Mouse (Mus musculus) stomach, embryonic 16.5 days (tissue): ENCODE measurements around the gene Cnksr1. TPM values are rescaled to one million over a fixed set of nuclear protein-coding genes. Genes with fewer than 3 reads are reported as not detected.

Source experiments
- ATAC-seq: fragments of 200-750 bp; cut with Nextera tagmentation; 2 replicates; pipeline ENCODE4 v1.8.0; 2017; ENCODE audit warnings: moderate number of reproducible peaks, moderate TSS enrichment; ENCODE audit not compliant: insufficient read depth, low FRiP score
- H3K27ac ChIP-seq: fragments of 300-500 bp; sonication (generic); 2 replicates; pipeline ENCODE4 v1.5.1; 2014; ENCODE audit warnings: low read length
- H3K27me3 ChIP-seq: fragments of 300-500 bp; sonication (generic); 2 replicates; pipeline ENCODE4 v1.6.1; 2014; ENCODE audit warnings: low read length, control low read depth, mixed read lengths; ENCODE audit not compliant: control insufficient read depth, insufficient read depth
- H3K36me3 ChIP-seq: fragments of 300-500 bp; sonication (generic); 2 replicates; pipeline ENCODE4 v1.6.1; 2014; ENCODE audit warnings: low read length; ENCODE audit not compliant: control insufficient read depth, insufficient read depth
- H3K4me1 ChIP-seq: fragments of 300-500 bp; sonication (generic); 2 replicates; pipeline ENCODE4 v1.6.1; 2014; ENCODE audit warnings: low read length, control low read depth, mixed read lengths; ENCODE audit not compliant: control insufficient read depth, insufficient read depth
- H3K4me2 ChIP-seq: fragments of 300-500 bp; sonication (generic); 2 replicates; pipeline ENCODE4 v1.6.1; 2014; ENCODE audit warnings: low read depth, low read length, mixed read lengths
- H3K4me3 ChIP-seq: fragments of 300-500 bp; sonication (generic); replicated peaks from 2 replicates; pipeline ENCODE4 v1.5.1; 2014; ENCODE audit warnings: mild to moderate bottlenecking, low read length
- H3K9ac ChIP-seq: fragments of 300-500 bp; sonication (generic); 2 replicates; pipeline ENCODE4 v1.6.1; 2014; ENCODE audit warnings: low read length
- H3K9me3 ChIP-seq: fragments of 300-500 bp; sonication (generic); replicated peaks from 2 replicates; pipeline ENCODE4 v1.6.1; 2016; ENCODE audit warnings: low read length, control low read depth; ENCODE audit not compliant: control insufficient read depth
- WGBS: fragments of 180-500 bp; shearing (Covaris S2); extraction: QIAGEN DNeasy Blood & Tissue Kit; methylation state at CpG from one replicate; pipeline ENCODE4 v1.1.7; 2014; 5-methylcytosine and 5-hydroxymethylcytosine counted together
- polyA plus RNA-seq: library from polyadenylated mRNA; unstranded; fragments of >200 nt; fragmentation: Nextera tagmentation; extraction: Ambion mirVana; gene quantifications from 2 replicates; pipeline ENCODE4 v1.2.1, GENCODE M21; 2015

The Cnksr1 gene
- polyA plus RNA-seq, 1 experiment from 2014 or later = 10.7 TPM

DNA sequence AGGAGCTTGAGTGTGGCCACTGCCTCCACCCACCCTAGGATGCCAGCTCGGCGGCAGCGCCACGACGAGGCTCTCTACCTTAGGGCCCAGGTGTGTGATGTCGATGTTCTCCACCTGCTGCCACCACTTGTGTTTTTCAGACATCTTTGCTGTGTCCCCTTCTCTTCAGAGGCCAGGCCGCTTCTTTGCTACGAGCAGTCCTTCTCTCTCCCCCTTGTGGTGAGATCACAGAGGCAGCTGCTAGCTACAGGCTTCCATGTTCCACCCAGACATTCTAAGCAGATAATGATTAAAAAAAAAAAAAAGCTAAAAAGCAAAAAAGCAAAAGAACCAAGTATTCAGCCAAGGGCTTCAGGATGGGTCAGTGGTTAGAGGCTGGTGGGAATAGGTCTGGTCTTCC, 11.0 kb downstream of the Cnksr1 start, which contains the start of gene Catsper4:
Gene Catsper4, minus strand, starts transcription at position 190 of the 400 bp plus-strand sequence.
- Histone ChIP-seq H3K4me3 (no peak within 1 kb of the TSS), H3K27ac (no peak within 1 kb of the TSS), H3K36me3 (no peaks in the 10 kb centered on the region), H3K9me3 (no peaks in the 10 kb centered on the region), H3K27me3 (no peaks in the 10 kb centered on the region), H3K9ac (no peak within 1 kb of the TSS), H3K4me2 (no peak within 1 kb of the TSS), H3K4me1 (peaks cover 4% of the 10 kb centered on the region; the same call in 1 of the 2 replicates)
- 65% methylated on average over 8 of the region's 8 CpGs for WGBS
- no peak for ATAC-seq

DNA sequence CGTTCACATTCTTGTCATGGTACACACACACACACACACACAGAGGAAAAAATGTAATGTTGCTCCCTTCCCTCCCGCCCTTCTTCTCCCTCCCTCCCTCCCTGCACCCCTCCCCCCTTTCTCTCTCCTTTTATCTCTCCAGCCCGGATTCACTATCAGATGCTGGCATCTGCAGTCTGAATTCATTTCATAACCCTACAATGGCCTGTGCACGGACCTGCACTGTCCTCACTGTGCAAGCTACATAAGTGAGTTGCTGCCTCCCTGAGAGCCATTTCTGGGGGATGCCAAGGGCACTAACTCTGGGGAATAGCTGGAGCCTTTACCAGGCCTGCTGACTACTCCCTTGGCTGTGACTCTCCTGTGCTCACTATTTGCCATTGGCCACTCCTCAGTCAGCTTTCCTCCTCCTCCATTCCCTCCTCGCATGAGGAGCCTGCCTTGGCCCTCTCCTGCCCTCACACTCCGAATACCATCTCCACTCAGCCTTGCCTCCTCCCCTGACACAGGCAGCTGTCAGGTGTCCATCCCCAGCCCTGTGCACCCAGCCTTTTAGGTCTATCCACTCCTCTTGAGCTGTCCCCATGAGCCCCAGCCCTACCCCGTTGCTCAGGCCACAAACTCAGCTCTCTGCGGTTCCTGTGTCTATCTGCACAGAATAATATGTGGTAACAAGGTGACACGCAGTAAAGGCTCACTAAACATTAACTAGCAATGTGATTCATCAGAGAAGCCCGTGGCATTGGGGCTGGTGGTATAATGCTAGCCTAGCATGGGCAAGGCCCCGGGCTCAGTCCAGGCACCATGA, 15.2 kb downstream of the Cnksr1 start:
- Histone ChIP-seq H3K27ac (no peak overlapping the region), H3K4me2 (no peak overlapping the region), H3K9ac (0 out of 2 replicates have a peak overlapping the region, but pooled peaks have one; percentile 20), H3K4me1 (no peaks in the 10 kb centered on the region), H3K9me3 (no peaks in the 10 kb centered on the region), H3K4me3 (no peak overlapping the region), H3K36me3 (no peaks in the 10 kb centered on the region), H3K27me3 (no peaks in the 10 kb centered on the region)
- peak; percentile 68 for ATAC-seq
- WGBS = 48% methylated on average over 11 of the region's 11 CpGs

DNA sequence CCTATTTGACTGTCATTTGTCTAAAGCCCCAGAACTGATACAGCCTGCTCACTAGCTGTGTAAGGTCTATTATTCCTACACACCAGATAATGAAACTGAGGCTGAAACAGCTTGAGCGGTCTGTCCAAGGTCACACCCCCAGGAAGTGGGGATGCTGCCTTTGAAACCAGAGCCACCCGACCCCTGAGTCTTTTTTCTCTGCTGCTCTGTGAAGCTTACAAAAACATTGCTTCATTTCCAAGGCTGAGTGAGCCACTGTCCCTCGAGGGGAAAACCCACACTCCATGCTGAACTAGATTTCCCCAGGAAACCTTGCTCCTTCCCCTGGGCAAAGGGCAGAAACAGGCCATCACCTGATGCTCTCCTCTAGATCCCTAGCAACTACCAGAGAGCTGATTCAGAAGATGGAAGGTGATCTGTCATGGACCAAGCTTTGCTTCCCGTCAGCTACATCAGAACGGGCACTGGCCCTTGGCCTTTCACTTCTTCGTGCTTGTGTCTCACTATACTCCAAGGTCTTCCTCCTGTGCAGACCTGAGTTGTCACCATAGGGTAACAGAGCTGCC, 31.6 kb downstream of the Cnksr1 start:
- Histone ChIP-seq H3K27me3 (no peaks in the 10 kb centered on the region), H3K4me2 (no peak overlapping the region), H3K4me1 (no peaks in the 10 kb centered on the region), H3K36me3 (no peaks in the 10 kb centered on the region), H3K4me3 (no peak overlapping the region), H3K27ac (no peak overlapping the region), H3K9ac (no peak overlapping the region), H3K9me3 (no peaks in the 10 kb centered on the region)
- ATAC-seq = no peak
- 54% methylated on average over 6 of the region's 6 CpGs for WGBS

DNA sequence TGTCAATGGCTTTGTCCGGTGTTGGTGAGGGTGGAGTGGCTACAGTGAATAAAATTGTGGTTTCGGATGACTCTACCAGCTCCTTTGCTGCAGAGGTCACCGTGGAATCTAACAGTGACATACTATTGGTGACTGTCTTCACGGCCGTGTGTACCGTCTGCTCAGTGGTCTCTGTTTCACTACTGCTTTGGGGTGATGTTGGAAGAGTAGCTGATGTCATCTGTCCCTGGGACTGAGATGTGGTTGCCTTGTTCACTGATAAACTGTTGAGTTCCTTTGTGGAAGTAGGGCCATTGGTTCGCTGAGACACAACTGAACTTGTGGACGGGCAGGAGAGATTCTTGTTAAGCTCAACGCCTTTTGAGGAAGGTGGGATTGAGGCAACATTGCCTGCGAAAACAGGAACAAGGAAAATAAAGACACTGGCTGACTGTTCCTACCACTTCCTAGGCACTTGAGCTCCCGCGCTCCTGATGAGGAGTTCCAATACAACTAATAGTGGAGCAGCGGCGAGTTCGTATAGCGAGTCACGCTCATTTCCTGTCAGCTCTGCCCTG, 34.8 kb downstream of the Cnksr1 start:
- ATAC-seq = no peak
- H3K9me3 ChIP-seq = no peaks in the 10 kb centered on the region
- no peak overlapping the region for H3K4me3 ChIP-seq
- no peaks in the 10 kb centered on the region for H3K4me1 ChIP-seq
- WGBS = 77% methylated on average over 17 of the region's 17 CpGs
- no peaks in the 10 kb centered on the region for H3K36me3 ChIP-seq
- no peak overlapping the region for H3K27ac ChIP-seq
- no peak overlapping the region for H3K4me2 ChIP-seq
- H3K27me3 ChIP-seq = no peaks in the 10 kb centered on the region
- no peak overlapping the region for H3K9ac ChIP-seq

DNA sequence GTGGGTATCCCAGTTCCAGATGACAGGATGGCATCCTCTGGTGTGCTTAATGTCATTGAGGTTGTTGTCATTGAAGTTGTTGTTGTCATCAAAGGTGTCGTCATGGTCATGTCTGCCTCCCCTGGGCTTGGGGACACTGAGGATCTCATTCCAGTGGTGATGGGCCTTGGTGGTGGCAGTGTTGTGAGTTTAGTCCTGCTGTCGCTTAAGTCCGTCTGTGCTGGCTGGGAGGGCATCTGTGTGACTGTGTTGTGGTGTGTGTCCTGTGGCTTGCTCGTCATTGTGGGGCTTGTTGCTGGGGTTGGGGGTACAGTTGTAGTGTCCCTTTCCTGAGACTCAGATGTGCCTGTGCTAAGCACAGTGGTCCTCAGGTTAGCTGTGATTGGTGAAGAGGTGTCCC, 35.3 kb downstream of the Cnksr1 start, which contains the start of gene Gm7534:
Gene Gm7534, minus strand, starts transcription at position 101 of the 400 bp plus-strand sequence.
- H3K4me3 ChIP-seq = no peak within 1 kb of the TSS
- no peaks in the 10 kb centered on the region for H3K27me3 ChIP-seq
- H3K4me2 ChIP-seq = no peak within 1 kb of the TSS
- ATAC-seq = no peak
- no peaks in the 10 kb centered on the region for H3K36me3 ChIP-seq
- H3K9me3 ChIP-seq = no peaks in the 10 kb centered on the region
- 89% methylated on average over 4 of the region's 4 CpGs for whole genome bisulfite sequencing
- H3K27ac ChIP-seq = no peak within 1 kb of the TSS
- no peaks in the 10 kb centered on the region for H3K4me1 ChIP-seq
- no peak within 1 kb of the TSS for H3K9ac ChIP-seq

DNA sequence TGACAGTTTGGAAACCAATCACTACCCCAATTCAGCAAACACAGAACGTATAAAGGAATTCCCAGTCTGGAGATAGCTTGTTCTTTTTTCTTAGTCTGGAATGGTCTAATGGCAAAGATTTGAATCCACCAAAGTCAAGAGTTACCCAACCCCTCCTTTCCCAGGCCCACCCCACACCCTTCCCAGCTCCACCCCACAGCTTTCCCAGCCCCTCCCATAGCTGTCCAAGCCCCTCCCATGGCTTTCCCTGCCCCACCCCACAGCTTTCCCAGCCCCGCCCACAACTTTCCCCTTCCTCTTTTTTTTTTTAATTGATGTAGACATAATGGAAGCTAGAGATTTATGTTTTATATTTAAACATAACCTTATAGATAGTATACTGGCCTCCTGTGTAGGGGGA, 38.8 kb downstream of the Cnksr1 start:
- H3K4me2 ChIP-seq = no peak overlapping the region
- no peaks in the 10 kb centered on the region for H3K4me1 ChIP-seq
- ATAC-seq = no peak
- no peak overlapping the region for H3K4me3 ChIP-seq
- WGBS = 77% methylated on average over 2 of the region's 2 CpGs
- no peaks in the 10 kb centered on the region for H3K9me3 ChIP-seq
- no peaks in the 10 kb centered on the region for H3K36me3 ChIP-seq
- H3K27me3 ChIP-seq = no peaks in the 10 kb centered on the region
- no peak overlapping the region for H3K27ac ChIP-seq
- no peak overlapping the region for H3K9ac ChIP-seq

DNA sequence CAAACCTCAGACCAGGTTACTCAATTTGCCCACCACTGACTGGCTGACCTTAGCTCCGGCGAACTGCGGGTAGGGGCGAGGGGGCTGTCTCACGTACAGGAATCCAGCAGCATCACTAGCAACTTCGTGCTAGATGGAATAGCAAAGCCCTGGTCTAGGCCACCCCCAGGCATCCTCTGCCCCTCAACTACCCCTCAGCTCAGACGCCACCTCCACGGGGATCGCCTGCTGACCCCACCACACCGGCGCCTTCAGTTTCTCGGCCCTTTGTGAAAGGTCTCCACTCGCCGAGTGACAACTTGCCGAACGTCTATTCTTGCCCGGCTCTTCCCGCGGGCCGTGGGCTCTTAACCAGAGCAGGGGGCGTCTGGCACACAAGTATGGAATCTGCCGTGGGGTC, 51.9 kb downstream of the Cnksr1 start:
- ATAC-seq = no peak
- H3K4me3 ChIP-seq = peak overlapping the region; percentile 88
- H3K4me1 ChIP-seq = peaks cover 8% of the 10 kb centered on the region; the same call in 1 of the 2 replicates
- H3K4me2 ChIP-seq = peak overlapping the region; percentile 85
- H3K9me3 ChIP-seq = no peaks in the 10 kb centered on the region
- no peaks in the 10 kb centered on the region for H3K36me3 ChIP-seq
- under 1% methylated on average over 22 of the region's 22 CpGs for WGBS
- no peaks in the 10 kb centered on the region for H3K27me3 ChIP-seq
- H3K9ac ChIP-seq = peak overlapping the region; percentile 89
- H3K27ac ChIP-seq = peak overlapping the region; percentile 81; the same call in 1 of the 2 replicates

DNA sequence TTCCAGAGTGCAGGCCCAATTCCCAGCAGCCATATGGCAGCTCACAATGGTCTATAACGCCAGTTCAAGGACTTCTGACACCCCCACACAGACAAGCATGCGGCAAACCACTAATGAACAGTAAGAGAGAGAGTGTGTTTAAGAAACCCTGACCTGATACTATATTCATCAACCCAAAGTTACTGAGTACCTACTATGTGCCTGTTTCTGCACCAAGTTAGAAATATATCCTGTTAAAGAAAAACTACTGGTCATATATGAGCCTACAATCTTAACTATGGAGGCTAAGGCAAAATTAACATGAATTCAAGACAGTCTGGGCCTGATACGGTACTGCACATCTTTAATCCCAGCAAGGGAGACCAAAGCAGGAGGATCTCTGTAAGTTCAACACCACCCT, 52.6 kb downstream of the Cnksr1 start:
- WGBS = 76% methylated on average over 3 of the region's 3 CpGs
- Histone ChIP-seq H3K9me3 (no peaks in the 10 kb centered on the region), H3K4me2 (peak overlapping the region; percentile 85), H3K27ac (no peak overlapping the region), H3K4me1 (peaks cover 8% of the 10 kb centered on the region; the same call in 1 of the 2 replicates), H3K36me3 (no peaks in the 10 kb centered on the region), H3K4me3 (peak overlapping the region; percentile 88), H3K27me3 (no peaks in the 10 kb centered on the region), H3K9ac (peak overlapping the region; percentile 89)
- no peak for ATAC-seq

DNA sequence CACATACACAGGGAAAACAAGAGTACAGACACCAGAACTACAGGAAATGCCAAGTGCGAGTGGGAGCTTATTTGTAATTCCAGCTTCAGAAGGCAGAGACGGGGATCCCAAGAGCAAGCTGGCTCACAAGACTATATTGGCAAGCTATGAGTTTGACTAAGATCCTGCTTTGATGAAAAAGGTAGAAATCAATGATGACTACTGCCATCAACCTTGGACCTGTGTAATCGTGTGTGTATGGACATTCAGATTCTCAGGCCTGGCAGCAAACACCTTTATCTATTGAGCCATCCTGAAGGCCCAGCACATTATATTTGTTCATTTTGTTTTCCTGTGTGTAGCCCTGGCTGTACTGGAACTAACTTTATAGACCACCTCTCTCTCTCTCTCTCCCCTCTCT, 54.5 kb downstream of the Cnksr1 start:
- Histone ChIP-seq H3K4me1 (peaks cover 8% of the 10 kb centered on the region; the same call in 1 of the 2 replicates), H3K4me2 (no peak overlapping the region), H3K9me3 (no peaks in the 10 kb centered on the region), H3K27ac (no peak overlapping the region), H3K36me3 (no peaks in the 10 kb centered on the region), H3K27me3 (no peaks in the 10 kb centered on the region), H3K4me3 (no peak overlapping the region), H3K9ac (no peak overlapping the region)
- WGBS = 74% methylated on average over 3 of the region's 3 CpGs
- no peak for ATAC-seq
